Mouse (Mus musculus): ENCODE data around the gene Bsph2. TPM values are rescaled to one million over a fixed set of nuclear protein-coding genes. Genes with fewer than 3 reads are reported as not detected.

Bsph2 gene
- polyA plus RNA-seq (2014; fragmentation: Illumina TruSeq; extraction: RNeasy Lipid Tissue Mini Kit (QIAGEN cat#74804); ENCODE audit: insufficient read depth, low read depth, low replicate concordance): not detected

DNA sequence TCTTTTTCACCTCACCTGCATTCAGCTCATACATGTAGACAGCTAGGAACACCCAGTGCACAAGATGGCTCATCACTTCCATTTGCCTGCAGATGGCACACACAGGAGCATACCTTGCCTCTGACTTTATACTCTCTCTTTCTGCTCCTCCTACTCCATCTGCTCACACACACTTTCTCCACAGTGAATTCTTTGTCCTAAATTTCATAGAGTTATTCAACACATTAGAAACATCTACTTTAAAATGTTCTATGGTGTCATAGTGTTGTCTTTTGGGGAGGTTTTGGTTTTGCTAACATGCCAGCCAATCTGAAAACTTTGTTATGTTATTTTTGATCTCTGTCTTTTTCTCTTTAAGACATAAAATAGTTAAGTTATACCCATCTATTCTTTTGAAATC, at the start of gene Bsph2:
Bsph2 (minus strand) TSS at position 101 of the 400 bp plus-strand sequence.

Other genes with a start within 250 kb of the Bsph2 start
- 0.09 TPM for gene Pla2g4c, start 246.4 kb downstream of the Bsph2 start, polyA plus RNA-seq (2014; fragmentation: Illumina TruSeq; extraction: RNeasy Lipid Tissue Mini Kit (QIAGEN cat#74804); ENCODE audit: insufficient read depth, low read depth, low replicate concordance)
- not detected for gene Cabp5, start 172.9 kb downstream of the Bsph2 start, polyA plus RNA-seq (2014; fragmentation: Illumina TruSeq; extraction: RNeasy Lipid Tissue Mini Kit (QIAGEN cat#74804); ENCODE audit: insufficient read depth, low read depth, low replicate concordance)
- gene Bsph1, start 120.2 kb downstream of the Bsph2 start, polyA plus RNA-seq (2014; fragmentation: Illumina TruSeq; extraction: RNeasy Lipid Tissue Mini Kit (QIAGEN cat#74804); ENCODE audit: insufficient read depth, low read depth, low replicate concordance): not detected
- gene Sult2a5, start 52.9 kb upstream of the Bsph2 start, polyA plus RNA-seq (2014; fragmentation: Illumina TruSeq; extraction: RNeasy Lipid Tissue Mini Kit (QIAGEN cat#74804); ENCODE audit: insufficient read depth, low read depth, low replicate concordance): not detected
- gene Sult2a2, start 162.4 kb upstream of the Bsph2 start, polyA plus RNA-seq (2014; fragmentation: Illumina TruSeq; extraction: RNeasy Lipid Tissue Mini Kit (QIAGEN cat#74804); ENCODE audit: insufficient read depth, low read depth, low replicate concordance): not detected